Mouse (Mus musculus) adrenal gland, adult 10 weeks (tissue): ENCODE results near the gene Abcc2. TPM values are rescaled to one million over a fixed set of nuclear protein-coding genes. Genes with fewer than 3 reads are reported as not detected.

ENCODE experiments used
- polyA plus RNA-seq: library from polyadenylated mRNA; stranded (reverse); fragments of 350-450 nt; fragmentation: Illumina TruSeq; extraction: RNeasy Lipid Tissue Mini Kit (QIAGEN cat#74804); gene quantifications from one replicate; pipeline ENCODE4 v1.2.3, GENCODE M21; 2014; ENCODE audit warnings: low read depth, low replicate concordance

The Abcc2 gene
- 0.47 TPM for polyA plus RNA-seq

GRCm38 (mm10) chr19:43781980-43782379 is at the start of gene Abcc2:
TSS of gene Abcc2 (plus strand) at chr19:43782192.

GRCm38 (mm10) chr19:43752489-43753225 is 29.3 kb upstream of the Abcc2 start, which contains the start of the genes Cutc and Cox15:
TSS of gene Cutc (plus strand) at chr19:43752996.
TSS of gene Cox15 (minus strand) at chr19:43753000.

Other genes starting within 250 kb of the Abcc2 start
- gene Nkx2-3, start 169.9 kb upstream of the Abcc2 start, polyA plus RNA-seq = not detected
- gene Slc25a28, start 107.3 kb upstream of the Abcc2 start, polyA plus RNA-seq = 3.7 TPM
- gene Entpd7, start 92.5 kb upstream of the Abcc2 start, polyA plus RNA-seq = 5.2 TPM
- 20.9 TPM for gene Cutc, start 29.2 kb upstream of the Abcc2 start, polyA plus RNA-seq
- 41.7 TPM for gene Cox15, start 29.2 kb upstream of the Abcc2 start, polyA plus RNA-seq
- gene Dnmbp, start 158.0 kb downstream of the Abcc2 start, polyA plus RNA-seq = 2.7 TPM
- gene Cpn1, start 204.4 kb downstream of the Abcc2 start, polyA plus RNA-seq = not detected
- gene Cyp2c23, start 247.0 kb downstream of the Abcc2 start, polyA plus RNA-seq = 0.70 TPM